Mouse (Mus musculus): ENCODE results near the gene Myo5a. TPM values are rescaled to one million over a fixed set of nuclear protein-coding genes. Genes with fewer than 3 reads are reported as not detected.

The Myo5a gene
- polyA plus RNA-seq, 1 experiment from 2014 or later = 38.7 TPM

DNA sequence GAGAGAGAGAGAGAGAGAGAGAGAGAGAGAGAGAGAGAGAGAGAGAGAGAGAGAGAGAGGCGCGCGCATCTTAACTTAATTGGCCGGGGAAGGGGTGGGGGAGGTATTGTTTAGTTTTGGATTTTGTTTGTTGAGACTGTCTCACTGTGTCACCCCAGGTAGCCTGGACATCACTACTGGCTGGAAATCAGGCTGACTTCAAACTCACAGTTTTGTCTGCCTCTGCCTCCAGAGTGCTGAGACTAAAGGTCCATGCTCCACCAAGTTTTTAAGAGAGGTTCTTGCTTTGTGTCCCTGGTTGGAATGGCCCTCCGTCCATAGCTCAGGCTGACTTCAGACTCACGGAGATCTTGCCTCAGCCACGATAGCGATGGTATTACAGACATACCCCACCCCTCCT lies 162.0 kb downstream of the Myo5a start:
- Histone ChIP-seq H3K9ac (ENCODE audit: low read depth, low read length) (no peak overlapping the region), H3K4me1 (replicated peaks; ENCODE audit: control insufficient read depth, insufficient read depth, low read length) (peaks cover 5% of the 10 kb centered on the region; the same call in 1 of the 2 replicates), H3K36me3 (ENCODE audit: control insufficient read depth, insufficient read depth, low read length) (no peaks in the 10 kb centered on the region), H3K27me3 (ENCODE audit: control insufficient read depth, insufficient read depth, low read length) (peaks cover 21% of the 10 kb centered on the region), H3K4me2 (replicated peaks; ENCODE audit: low read depth, low read length) (no peak overlapping the region), H3K9me3 (ENCODE audit: control insufficient read depth, low read length) (no peaks in the 10 kb centered on the region), H3K27ac (ENCODE audit: low read depth, low read length) (no peak overlapping the region), H3K4me3 (ENCODE audit: low read depth, low read length) (no peak overlapping the region)
- 22% methylated on average over 8 of the region's 8 CpGs for WGBS
- DNase-seq (ENCODE audit: low spot score) (peak; percentile 22), ATAC-seq (ENCODE audit: low FRiP score) (no peak)

DNA sequence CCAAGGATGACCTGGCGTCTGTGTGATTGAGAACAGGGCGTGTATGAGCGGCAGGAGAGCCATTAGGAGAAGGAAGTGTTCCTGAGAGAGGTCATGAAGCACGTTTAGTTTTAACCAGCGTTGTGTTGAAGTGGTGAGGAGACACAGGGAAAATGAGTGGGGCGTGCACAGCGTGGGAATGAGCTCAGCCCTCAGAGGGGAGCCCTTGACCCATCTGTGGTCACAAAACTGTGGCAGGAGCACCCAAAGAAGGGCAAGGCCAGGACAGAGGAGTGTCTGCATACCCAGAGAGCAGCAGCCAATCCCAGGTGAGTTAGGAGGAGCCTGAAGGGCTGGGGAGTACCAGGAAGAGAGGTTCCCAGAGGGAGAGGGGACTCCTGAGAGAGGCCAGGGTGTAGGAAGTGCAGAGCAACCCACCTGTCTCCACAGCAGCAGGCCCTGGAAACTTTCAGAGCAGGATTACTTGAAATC lies 163.5 kb downstream of the Myo5a start:
- peaks cover 21% of the 10 kb centered on the region for H3K27me3 ChIP-seq (ENCODE audit: control insufficient read depth, insufficient read depth, low read length)
- DNase-seq (ENCODE audit: low spot score) (no peak), ATAC-seq (ENCODE audit: low FRiP score) (no peak)
- no peak overlapping the region for H3K4me2 ChIP-seq (replicated peaks; ENCODE audit: low read depth, low read length)
- 31% methylated on average over 7 of the region's 7 CpGs for WGBS
- no peak overlapping the region for H3K27ac ChIP-seq (ENCODE audit: low read depth, low read length)
- no peaks in the 10 kb centered on the region for H3K36me3 ChIP-seq (ENCODE audit: control insufficient read depth, insufficient read depth, low read length)
- peaks cover 5% of the 10 kb centered on the region; the same call in 1 of the 2 replicates for H3K4me1 ChIP-seq (replicated peaks; ENCODE audit: control insufficient read depth, insufficient read depth, low read length)
- no peaks in the 10 kb centered on the region for H3K9me3 ChIP-seq (ENCODE audit: control insufficient read depth, low read length)
- H3K4me3 ChIP-seq (ENCODE audit: low read depth, low read length) = no peak overlapping the region
- H3K9ac ChIP-seq (ENCODE audit: low read depth, low read length) = no peak overlapping the region

DNA sequence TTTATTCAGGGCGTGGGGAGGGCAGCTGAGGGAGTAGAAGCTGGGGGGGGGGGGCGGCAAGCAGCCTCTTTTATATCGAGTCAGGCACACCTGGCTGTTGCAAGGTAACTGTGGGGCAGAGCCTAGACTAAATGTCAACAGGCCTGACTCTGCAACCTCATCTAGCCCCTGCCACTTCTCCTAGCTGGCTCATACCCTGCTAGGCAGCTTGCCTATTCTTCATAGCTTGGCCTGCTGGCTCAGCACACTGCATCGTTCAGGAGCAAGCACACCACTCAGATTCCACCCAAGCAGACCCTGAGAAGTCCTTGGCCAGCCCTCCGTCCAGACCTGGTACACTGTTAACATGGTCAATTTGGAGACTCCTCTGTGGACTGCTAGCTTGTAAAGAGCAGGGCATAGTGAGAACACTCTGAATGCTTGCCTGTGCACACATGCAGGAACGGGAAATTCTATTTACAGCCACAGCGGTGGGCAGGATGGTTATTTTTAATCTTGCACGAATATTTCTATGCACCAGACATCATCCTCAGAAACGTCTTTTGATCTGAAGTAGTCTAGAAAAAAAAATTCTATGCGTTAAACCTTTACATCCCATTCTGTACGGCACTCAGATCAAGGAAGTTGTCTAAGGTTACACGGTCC lies 164.3 kb downstream of the Myo5a start:
- Histone ChIP-seq H3K4me1 (replicated peaks; ENCODE audit: control insufficient read depth, insufficient read depth, low read length) (peaks cover 5% of the 10 kb centered on the region; the same call in 1 of the 2 replicates), H3K9ac (ENCODE audit: low read depth, low read length) (no peak overlapping the region), H3K4me3 (ENCODE audit: low read depth, low read length) (no peak overlapping the region), H3K27ac (ENCODE audit: low read depth, low read length) (no peak overlapping the region), H3K9me3 (ENCODE audit: control insufficient read depth, low read length) (no peaks in the 10 kb centered on the region), H3K27me3 (ENCODE audit: control insufficient read depth, insufficient read depth, low read length) (peaks cover 21% of the 10 kb centered on the region), H3K36me3 (ENCODE audit: control insufficient read depth, insufficient read depth, low read length) (no peaks in the 10 kb centered on the region), H3K4me2 (replicated peaks; ENCODE audit: low read depth, low read length) (no peak overlapping the region)
- no peak for ATAC-seq (ENCODE audit: low FRiP score)
- WGBS = 74% methylated on average over 12 of the region's 12 CpGs
- DNase-seq (ENCODE audit: low spot score) = no peak

DNA sequence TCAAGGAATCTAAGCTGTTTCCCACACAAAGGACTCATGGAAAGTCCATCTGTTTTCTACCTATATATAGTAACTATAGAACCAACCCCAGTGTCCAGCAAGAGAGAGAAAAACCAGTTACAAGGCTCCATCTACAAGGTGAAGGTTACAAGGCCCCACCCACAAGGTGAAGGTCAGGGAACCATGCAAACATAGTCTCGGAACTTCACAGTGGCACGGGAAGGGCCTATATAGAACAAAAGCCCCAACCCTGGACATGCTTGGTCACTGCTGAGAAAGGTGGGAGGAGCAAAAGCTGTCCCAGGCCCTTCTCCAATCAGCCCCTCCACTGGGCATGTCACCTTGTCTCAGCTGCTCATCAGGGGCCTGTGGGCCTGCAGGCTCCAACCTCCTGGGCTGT lies 164.9 kb downstream of the Myo5a start:
- Histone ChIP-seq H3K9ac (ENCODE audit: low read depth, low read length) (no peak overlapping the region), H3K4me2 (replicated peaks; ENCODE audit: low read depth, low read length) (no peak overlapping the region), H3K9me3 (ENCODE audit: control insufficient read depth, low read length) (no peaks in the 10 kb centered on the region), H3K4me3 (ENCODE audit: low read depth, low read length) (no peak overlapping the region), H3K36me3 (ENCODE audit: control insufficient read depth, insufficient read depth, low read length) (no peaks in the 10 kb centered on the region), H3K4me1 (replicated peaks; ENCODE audit: control insufficient read depth, insufficient read depth, low read length) (peaks cover 5% of the 10 kb centered on the region; the same call in 1 of the 2 replicates), H3K27me3 (ENCODE audit: control insufficient read depth, insufficient read depth, low read length) (peaks cover 21% of the 10 kb centered on the region), H3K27ac (ENCODE audit: low read depth, low read length) (no peak overlapping the region)
- ATAC-seq (ENCODE audit: low FRiP score) (no peak), DNase-seq (ENCODE audit: low spot score) (no peak)
- 48% methylated on average over 2 of the region's 2 CpGs for WGBS

DNA sequence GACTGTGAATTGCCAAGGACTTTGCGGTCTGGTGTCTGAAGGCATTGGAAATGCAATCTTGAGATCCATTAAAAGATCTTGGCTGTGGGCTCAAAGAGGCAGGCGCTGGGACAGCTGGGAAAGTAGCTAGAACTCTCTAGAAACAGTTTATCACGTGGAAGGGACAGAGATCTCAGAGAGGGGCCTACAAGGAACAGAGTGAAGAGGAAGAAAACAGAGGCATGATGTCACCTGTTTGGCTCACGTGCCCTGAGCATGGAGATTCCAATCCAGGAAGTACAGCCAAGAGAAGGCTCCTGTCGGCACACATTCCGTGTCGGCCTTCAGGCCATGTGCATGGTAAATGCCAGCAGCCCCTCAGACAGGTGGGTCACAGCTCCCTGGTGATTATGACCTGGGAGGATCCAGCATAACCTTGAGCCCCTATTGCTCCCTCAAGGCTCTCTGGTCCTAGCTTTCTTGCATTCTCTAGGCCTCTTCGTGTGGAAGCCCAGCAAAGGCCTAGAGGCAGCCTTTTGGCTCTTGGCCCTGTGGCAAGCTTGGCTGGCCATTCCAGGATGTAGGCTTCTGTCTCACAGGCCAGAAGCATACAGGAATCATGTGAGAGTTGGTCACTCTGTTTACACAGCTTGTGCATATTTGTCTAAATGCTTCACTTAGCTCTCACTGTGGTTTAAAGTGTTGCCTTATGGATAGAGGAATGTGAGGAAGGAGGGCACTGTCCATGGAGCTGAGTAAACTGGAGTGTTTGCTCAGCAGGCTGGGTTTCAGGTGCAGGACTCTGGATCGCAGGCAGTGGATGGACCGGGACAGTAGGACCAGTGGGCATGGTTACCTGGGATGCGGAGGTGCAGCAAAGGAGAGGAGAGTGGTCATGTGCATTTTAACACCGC lies 165.8 kb downstream of the Myo5a start:
- no peaks in the 10 kb centered on the region for H3K36me3 ChIP-seq (ENCODE audit: control insufficient read depth, insufficient read depth, low read length)
- WGBS = 84% methylated on average over 12 of the region's 12 CpGs
- no peak overlapping the region for H3K9ac ChIP-seq (ENCODE audit: low read depth, low read length)
- no peak overlapping the region for H3K4me3 ChIP-seq (ENCODE audit: low read depth, low read length)
- no peak overlapping the region for H3K27ac ChIP-seq (ENCODE audit: low read depth, low read length)
- DNase-seq (ENCODE audit: low spot score) = no peak
- ATAC-seq (ENCODE audit: low FRiP score) = no peak
- peaks cover 14% of the 10 kb centered on the region for H3K27me3 ChIP-seq (ENCODE audit: control insufficient read depth, insufficient read depth, low read length)
- H3K4me2 ChIP-seq (replicated peaks; ENCODE audit: low read depth, low read length) = no peak overlapping the region
- no peaks in the 10 kb centered on the region for H3K9me3 ChIP-seq (ENCODE audit: control insufficient read depth, low read length)
- H3K4me1 ChIP-seq (replicated peaks; ENCODE audit: control insufficient read depth, insufficient read depth, low read length) = peaks cover 5% of the 10 kb centered on the region; the same call in 1 of the 2 replicates

DNA sequence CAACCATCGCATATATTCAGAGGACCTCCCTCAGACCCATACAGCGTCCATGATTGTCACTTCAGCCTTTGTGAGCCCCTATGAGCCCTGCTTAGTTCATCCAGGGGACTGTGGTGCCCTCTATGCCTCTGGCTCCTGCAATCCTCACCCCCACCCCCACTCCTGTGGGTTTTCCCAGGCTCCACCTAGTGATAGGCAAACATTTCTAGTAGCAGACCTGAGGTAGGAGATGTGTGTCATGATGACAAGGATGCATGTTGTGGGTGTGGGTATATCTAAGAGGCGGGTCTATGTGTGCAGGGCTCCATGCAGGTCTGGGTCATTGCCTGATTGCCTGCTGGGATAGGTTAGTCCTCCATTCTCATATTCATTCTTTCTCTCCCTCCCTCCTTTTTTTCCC lies 167.4 kb downstream of the Myo5a start:
- Histone ChIP-seq H3K27ac (ENCODE audit: low read depth, low read length) (no peak overlapping the region), H3K27me3 (ENCODE audit: control insufficient read depth, insufficient read depth, low read length) (peaks cover 2% of the 10 kb centered on the region; the same call in 1 of the 2 replicates), H3K36me3 (ENCODE audit: control insufficient read depth, insufficient read depth, low read length) (no peaks in the 10 kb centered on the region), H3K4me3 (ENCODE audit: low read depth, low read length) (no peak overlapping the region), H3K9me3 (ENCODE audit: control insufficient read depth, low read length) (no peaks in the 10 kb centered on the region), H3K4me1 (replicated peaks; ENCODE audit: control insufficient read depth, insufficient read depth, low read length) (no peaks in the 10 kb centered on the region), H3K9ac (ENCODE audit: low read depth, low read length) (no peak overlapping the region), H3K4me2 (replicated peaks; ENCODE audit: low read depth, low read length) (no peak overlapping the region)
- ATAC-seq (ENCODE audit: low FRiP score) = no peak
- 82% methylated on average over 3 of the region's 3 CpGs for WGBS
- DNase-seq (ENCODE audit: low spot score) = no peak

DNA sequence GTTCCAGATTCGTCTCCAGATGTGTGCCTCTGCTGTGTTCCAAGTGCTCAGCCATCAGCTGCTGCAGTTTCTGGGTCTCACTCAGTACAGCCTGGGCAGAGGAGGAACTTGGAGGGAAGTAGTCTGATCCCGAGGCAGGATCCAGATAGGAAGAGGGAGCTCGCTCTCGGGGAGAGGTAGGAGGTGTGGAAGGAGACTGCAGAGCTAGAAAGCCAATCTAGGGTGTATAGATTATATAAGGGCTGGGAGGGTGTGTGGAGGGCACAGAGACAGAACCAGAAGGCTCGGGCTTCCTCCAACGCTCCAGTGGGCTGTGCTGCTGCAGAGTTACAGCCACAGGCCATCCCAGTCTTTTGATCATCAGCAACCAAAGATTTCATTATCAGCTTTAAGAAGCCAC lies 172.2 kb downstream of the Myo5a start:
- DNase-seq (ENCODE audit: low spot score) (no peak), ATAC-seq (ENCODE audit: low FRiP score) (no peak)
- WGBS = 84% methylated on average over 6 of the region's 6 CpGs
- Histone ChIP-seq H3K36me3 (ENCODE audit: control insufficient read depth, insufficient read depth, low read length) (no peaks in the 10 kb centered on the region), H3K9ac (ENCODE audit: low read depth, low read length) (no peak overlapping the region), H3K4me1 (replicated peaks; ENCODE audit: control insufficient read depth, insufficient read depth, low read length) (no peaks in the 10 kb centered on the region), H3K9me3 (ENCODE audit: control insufficient read depth, low read length) (no peaks in the 10 kb centered on the region), H3K27me3 (ENCODE audit: control insufficient read depth, insufficient read depth, low read length) (no peaks in the 10 kb centered on the region), H3K4me2 (replicated peaks; ENCODE audit: low read depth, low read length) (no peak overlapping the region), H3K4me3 (ENCODE audit: low read depth, low read length) (no peak overlapping the region), H3K27ac (ENCODE audit: low read depth, low read length) (no peak overlapping the region)

DNA sequence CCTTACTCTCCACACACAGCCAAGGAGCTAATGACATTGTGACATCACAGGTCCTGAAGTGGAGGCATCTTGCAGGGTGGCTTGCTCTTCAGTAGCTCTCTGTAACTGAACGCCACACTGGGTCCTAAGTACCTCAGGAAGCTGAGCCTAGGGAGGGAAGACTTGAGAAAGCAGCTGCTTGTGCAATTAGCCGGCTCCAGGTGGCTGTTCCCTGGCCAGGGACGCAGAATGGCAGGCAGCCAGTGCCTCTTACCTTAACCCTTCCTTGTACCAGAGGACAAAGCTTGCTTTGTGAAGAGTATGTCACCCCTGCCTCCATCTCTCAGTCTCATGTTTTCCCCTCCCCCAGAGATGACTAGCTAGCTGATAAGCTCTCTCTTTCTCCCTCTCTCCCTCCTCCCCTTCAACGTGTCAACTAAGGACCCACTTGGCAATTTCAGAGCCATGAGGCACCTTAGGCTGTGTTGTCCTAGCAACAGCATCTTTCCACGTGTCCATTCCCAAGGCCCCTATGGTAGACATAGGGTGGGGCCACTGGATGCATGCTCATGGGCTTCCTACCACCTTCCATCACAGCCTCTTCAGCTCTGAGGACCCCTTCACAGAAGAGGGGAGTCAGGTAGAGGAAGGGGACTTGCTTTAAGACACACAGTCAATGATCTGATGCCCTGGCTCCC lies 173.1 kb downstream of the Myo5a start:
- no peaks in the 10 kb centered on the region for H3K27me3 ChIP-seq (ENCODE audit: control insufficient read depth, insufficient read depth, low read length)
- ATAC-seq (ENCODE audit: low FRiP score) = no peak
- H3K9ac ChIP-seq (ENCODE audit: low read depth, low read length) = no peak overlapping the region
- H3K9me3 ChIP-seq (ENCODE audit: control insufficient read depth, low read length) = no peaks in the 10 kb centered on the region
- no peaks in the 10 kb centered on the region for H3K4me1 ChIP-seq (replicated peaks; ENCODE audit: control insufficient read depth, insufficient read depth, low read length)
- H3K27ac ChIP-seq (ENCODE audit: low read depth, low read length) = no peak overlapping the region
- H3K4me3 ChIP-seq (ENCODE audit: low read depth, low read length) = no peak overlapping the region
- no peak for DNase-seq (ENCODE audit: low spot score)
- 41% methylated on average over 5 of the region's 5 CpGs for WGBS
- H3K36me3 ChIP-seq (ENCODE audit: control insufficient read depth, insufficient read depth, low read length) = no peaks in the 10 kb centered on the region
- no peak overlapping the region for H3K4me2 ChIP-seq (replicated peaks; ENCODE audit: low read depth, low read length)

Data from hindbrain, embryonic 11.5 days (tissue).